Mouse (Mus musculus) heart, adult 2 months (tissue): ENCODE data around the gene Vps35l.

ENCODE experiments used
- CTCF ChIP-seq: fragments of 200-600 bp; IDR thresholded peaks from 2 replicates; pipeline ENCODE4 v1.8.1; 2022; ENCODE audit warnings: antibody characterized with exemption, mild to moderate bottlenecking, moderate library complexity
- EP300 ChIP-seq: fragments of 200-500 bp; IDR thresholded peaks from 2 replicates; pipeline ENCODE4 v1.6.1; 2011; ENCODE audit warnings: low read depth, low read length, control low read depth; ENCODE audit not compliant: insufficient read depth
- POLR2A ChIP-seq: fragments of 200-500 bp; IDR thresholded peaks from 2 replicates; pipeline ENCODE4 v1.6.1; 2011; ENCODE audit warnings: mild to moderate bottlenecking, low read depth, low read length, control low read depth; ENCODE audit not compliant: insufficient read depth

DNA sequence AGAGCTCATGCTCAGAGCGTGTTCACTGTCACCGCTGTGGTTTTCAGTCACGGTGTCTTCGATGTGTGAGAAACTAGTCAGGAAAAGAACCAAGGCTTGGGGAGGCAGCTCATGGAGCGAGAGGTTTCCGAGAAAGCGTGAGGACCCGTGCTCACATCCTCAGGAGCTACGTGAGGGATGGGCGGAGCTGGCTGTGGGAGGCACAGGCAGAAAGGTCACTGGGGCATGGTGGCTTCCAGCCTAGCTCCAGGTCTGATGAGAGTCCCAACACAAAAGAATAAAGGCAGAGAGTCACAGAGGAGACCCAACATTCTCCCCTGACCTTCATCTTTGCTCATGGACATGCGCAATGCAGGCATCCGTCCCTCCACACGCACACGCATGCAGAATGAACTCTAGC, 24.7 kb downstream of the Vps35l start:
- no peak for TF ChIP-seq CTCF
- TF ChIP-seq EP300, result no peak
- TF ChIP-seq POLR2A, result no peak
